Mouse (Mus musculus): Measurements from ENCODE around the gene Fam221b. TPM values are rescaled to one million over a fixed set of nuclear protein-coding genes. Genes with fewer than 3 reads are reported as not detected.

The Fam221b gene
- polyA plus RNA-seq, 1 experiment from 2014 or later: 2.6 TPM

DNA sequence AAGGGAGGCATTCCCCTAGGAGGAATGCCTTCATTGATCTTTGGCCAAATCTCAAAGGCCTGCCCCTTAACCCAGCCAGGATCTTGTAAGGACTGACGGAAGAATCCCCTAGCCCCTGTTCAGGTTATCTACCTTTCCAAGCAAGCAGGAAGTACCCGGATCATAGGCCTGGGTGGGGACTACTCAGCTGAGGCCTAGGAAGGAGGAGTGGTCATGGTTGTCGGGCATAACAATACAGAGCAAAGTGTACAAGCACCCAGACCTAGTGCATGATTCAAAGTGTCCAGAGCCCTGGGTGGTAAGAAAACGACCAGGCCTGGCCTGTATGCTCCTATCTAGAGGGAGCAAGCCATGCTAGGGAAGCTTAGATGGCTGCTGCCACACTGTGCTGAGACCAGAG, 6.7 kb upstream of the Fam221b start:
- Histone ChIP-seq H3K4me1 (ENCODE audit: control insufficient read depth, insufficient read depth, low read length) (no peaks in the 10 kb centered on the region), H3K4me3 (ENCODE audit: low read depth, low read length) (no peak overlapping the region), H3K36me3 (ENCODE audit: control insufficient read depth, insufficient read depth, low read length) (no peaks in the 10 kb centered on the region)

DNA sequence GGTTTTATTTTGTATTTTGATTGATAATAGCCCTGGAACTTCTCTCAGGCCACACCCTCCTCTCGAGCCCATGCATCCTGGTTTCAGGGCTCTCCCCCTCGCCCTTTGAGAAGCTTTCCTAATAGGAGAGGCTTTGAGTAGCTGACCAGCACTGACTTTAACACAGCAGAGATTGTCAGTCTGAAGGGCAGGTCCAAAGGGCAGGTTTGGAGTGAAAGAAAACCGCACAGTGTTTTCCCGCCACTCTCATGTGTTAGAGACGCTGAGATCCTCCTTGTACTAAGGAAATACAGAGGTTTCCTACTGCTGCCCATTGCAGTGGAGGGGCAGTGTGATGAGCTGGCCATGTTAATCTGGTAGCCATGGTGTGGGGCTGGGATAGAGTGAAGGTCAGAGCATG, 6.0 kb upstream of the Fam221b start:
- Histone ChIP-seq H3K27me3 (ENCODE audit: control insufficient read depth, insufficient read depth, low read length) (no peaks in the 10 kb centered on the region), H3K4me1 (ENCODE audit: control insufficient read depth, insufficient read depth, low read length) (0 out of 2 replicates have a peak, but pooled peaks cover under 1% of the 10 kb centered on the region), H3K9ac (ENCODE audit: low read length) (no peak overlapping the region), H3K27ac (replicated peaks; ENCODE audit: low read depth, low read length) (no peak overlapping the region), H3K36me3 (ENCODE audit: control insufficient read depth, insufficient read depth, low read length) (no peaks in the 10 kb centered on the region), H3K9me3 (ENCODE audit: control insufficient read depth, low read length) (no peaks in the 10 kb centered on the region), H3K4me3 (ENCODE audit: low read depth, low read length) (no peak overlapping the region), H3K4me2 (ENCODE audit: low read depth, severe bottlenecking) (no peak overlapping the region)
- 87% methylated on average over 5 of the region's 5 CpGs for WGBS
- no peak for ATAC-seq (ENCODE audit: insufficient number of reproducible peaks, low FRiP score, low TSS enrichment, low read depth)
- no peak for DNase-seq (ENCODE audit: low spot score)

More for the DNA sequence above, 6.7 kb upstream of the Fam221b start:
- no peaks in the 10 kb centered on the region for H3K9me3 ChIP-seq (ENCODE audit: control insufficient read depth, low read length)
- no peak overlapping the region for H3K4me2 ChIP-seq (ENCODE audit: low read depth, severe bottlenecking)
- DNase-seq (ENCODE audit: low spot score) (no peak), ATAC-seq (ENCODE audit: insufficient number of reproducible peaks, low FRiP score, low TSS enrichment, low read depth) (no peak)
- 75% methylated on average over 4 of the region's 4 CpGs for WGBS
- H3K27me3 ChIP-seq (ENCODE audit: control insufficient read depth, insufficient read depth, low read length): no peaks in the 10 kb centered on the region
- H3K27ac ChIP-seq (replicated peaks; ENCODE audit: low read depth, low read length): no peak overlapping the region
- H3K9ac ChIP-seq (ENCODE audit: low read length): no peak overlapping the region

DNA sequence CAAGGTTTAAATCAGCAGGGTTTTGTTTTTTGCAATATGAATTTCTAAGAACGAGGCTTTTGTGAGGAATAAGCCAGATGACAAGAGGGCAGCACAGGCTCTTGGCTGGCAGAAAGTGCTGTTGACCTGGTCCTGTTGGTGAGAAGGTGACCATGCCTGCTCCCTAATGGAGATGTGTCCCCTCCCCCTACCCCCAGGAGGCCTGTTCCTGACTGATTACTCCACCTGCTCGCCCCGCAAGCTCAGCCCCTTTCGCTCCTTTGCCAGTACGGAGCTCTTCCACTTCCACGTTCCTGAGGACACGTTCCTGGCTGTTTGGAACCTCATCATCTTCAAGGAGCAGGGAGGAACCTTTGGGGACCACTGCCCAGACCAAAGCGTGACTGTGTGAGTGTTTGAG, 4.8 kb upstream of the Fam221b start:
- H3K27ac ChIP-seq (replicated peaks; ENCODE audit: low read depth, low read length): no peak overlapping the region
- DNase-seq (ENCODE audit: low spot score) (no peak), ATAC-seq (ENCODE audit: insufficient number of reproducible peaks, low FRiP score, low TSS enrichment, low read depth) (no peak)
- H3K4me1 ChIP-seq (ENCODE audit: control insufficient read depth, insufficient read depth, low read length): 0 out of 2 replicates have a peak, but pooled peaks cover 6% of the 10 kb centered on the region
- H3K9me3 ChIP-seq (ENCODE audit: control insufficient read depth, low read length): no peaks in the 10 kb centered on the region
- no peak overlapping the region for H3K9ac ChIP-seq (ENCODE audit: low read length)
- no peak overlapping the region for H3K4me2 ChIP-seq (ENCODE audit: low read depth, severe bottlenecking)
- H3K4me3 ChIP-seq (ENCODE audit: low read depth, low read length): no peak overlapping the region
- 78% methylated on average over 8 of the region's 8 CpGs for WGBS
- no peaks in the 10 kb centered on the region for H3K27me3 ChIP-seq (ENCODE audit: control insufficient read depth, insufficient read depth, low read length)
- no peaks in the 10 kb centered on the region for H3K36me3 ChIP-seq (ENCODE audit: control insufficient read depth, insufficient read depth, low read length)

DNA sequence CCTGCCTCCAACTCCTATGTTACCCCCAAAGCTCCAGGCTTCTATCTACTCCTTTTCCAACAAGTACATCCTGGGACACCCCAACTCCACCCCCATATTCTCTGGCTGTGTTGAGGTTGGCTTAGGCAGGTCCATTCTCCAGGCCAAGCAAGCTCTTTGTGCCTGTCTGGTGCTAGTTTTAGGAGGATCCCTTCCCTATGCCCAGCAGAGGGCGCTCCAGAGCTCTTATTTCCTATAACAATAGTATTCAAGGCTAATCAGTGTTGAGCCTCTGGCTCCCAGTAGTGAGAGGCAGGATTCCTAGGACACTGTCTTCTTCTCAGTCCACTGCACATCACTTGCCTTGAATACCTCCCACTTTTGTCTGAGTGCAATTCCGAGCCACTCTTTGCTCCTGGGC, 3.1 kb upstream of the Fam221b start:
- no peak overlapping the region for H3K9ac ChIP-seq (ENCODE audit: low read length)
- 0 out of 2 replicates have a peak, but pooled peaks cover 6% of the 10 kb centered on the region for H3K4me1 ChIP-seq (ENCODE audit: control insufficient read depth, insufficient read depth, low read length)
- H3K4me3 ChIP-seq (ENCODE audit: low read depth, low read length): no peak overlapping the region
- peak; percentile 94 for DNase-seq (ENCODE audit: low spot score)
- H3K27ac ChIP-seq (replicated peaks; ENCODE audit: low read depth, low read length): no peak overlapping the region
- H3K27me3 ChIP-seq (ENCODE audit: control insufficient read depth, insufficient read depth, low read length): no peaks in the 10 kb centered on the region
- no peaks in the 10 kb centered on the region for H3K36me3 ChIP-seq (ENCODE audit: control insufficient read depth, insufficient read depth, low read length)
- H3K4me2 ChIP-seq (ENCODE audit: low read depth, severe bottlenecking): no peak overlapping the region
- WGBS: 17% methylated on average over 2 of the region's 2 CpGs
- no peaks in the 10 kb centered on the region for H3K9me3 ChIP-seq (ENCODE audit: control insufficient read depth, low read length)
- no peak for ATAC-seq (ENCODE audit: insufficient number of reproducible peaks, low FRiP score, low TSS enrichment, low read depth)

DNA sequence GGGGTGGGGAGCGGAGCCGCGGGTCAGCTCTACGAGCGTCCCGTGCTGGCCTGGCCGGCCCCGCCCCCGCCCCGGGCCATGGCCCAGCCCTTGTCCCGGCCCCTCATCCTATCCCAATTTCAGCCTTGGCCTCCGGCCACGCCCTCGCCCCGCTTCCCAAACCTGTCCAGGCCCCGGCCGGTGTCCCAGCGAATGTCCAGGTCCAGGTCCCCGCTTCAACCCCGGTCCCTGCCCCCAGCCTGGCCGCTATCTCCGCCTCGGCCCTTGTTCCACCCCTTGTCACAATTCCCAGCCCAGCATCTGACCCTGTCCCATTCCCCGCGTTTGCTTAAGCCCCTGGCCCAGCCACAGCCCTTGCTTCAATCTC, 466 bp upstream of the Fam221b start:
- Histone ChIP-seq H3K4me1 (ENCODE audit: control insufficient read depth, insufficient read depth, low read length) (0 out of 2 replicates have a peak, but pooled peaks cover 6% of the 10 kb centered on the region), H3K4me3 (ENCODE audit: low read depth, low read length) (peak overlapping the region; percentile 78), H3K36me3 (ENCODE audit: control insufficient read depth, insufficient read depth, low read length) (no peaks in the 10 kb centered on the region), H3K27ac (replicated peaks; ENCODE audit: low read depth, low read length) (0 out of 2 replicates have a peak overlapping the region, but pooled peaks have one; percentile 51), H3K9ac (ENCODE audit: low read length) (peak overlapping the region; percentile 79), H3K9me3 (ENCODE audit: control insufficient read depth, low read length) (no peaks in the 10 kb centered on the region), H3K27me3 (ENCODE audit: control insufficient read depth, insufficient read depth, low read length) (peaks cover 7% of the 10 kb centered on the region; the same call in 1 of the 2 replicates), H3K4me2 (ENCODE audit: low read depth, severe bottlenecking) (peak overlapping the region; percentile 84)
- ATAC-seq (ENCODE audit: insufficient number of reproducible peaks, low FRiP score, low TSS enrichment, low read depth) (peak; percentile 84), DNase-seq (ENCODE audit: low spot score) (peak; percentile 79)
- under 1% methylated on average over 24 of the region's 25 CpGs for WGBS

DNA sequence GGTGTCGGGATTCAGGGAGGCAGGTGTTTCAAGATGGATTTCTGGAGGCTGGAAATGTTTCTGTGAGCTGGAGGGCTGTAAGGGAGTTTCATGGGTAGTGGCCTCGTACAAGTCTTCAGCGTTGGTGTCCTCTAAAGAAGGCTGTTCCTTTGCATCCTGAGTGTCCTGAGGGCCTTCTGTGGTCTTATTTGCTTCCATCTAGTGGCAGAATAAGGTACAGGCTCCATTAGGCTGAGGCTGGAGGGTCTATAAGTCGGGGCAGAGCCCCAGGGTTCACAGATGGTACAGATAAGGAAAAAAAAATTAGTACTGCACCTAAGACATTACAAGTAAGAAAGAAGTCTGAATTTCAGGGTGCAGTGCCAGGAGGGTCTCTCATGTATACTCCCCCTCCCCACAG, 2.5 kb downstream of the Fam221b start:
- Histone ChIP-seq H3K9me3 (ENCODE audit: control insufficient read depth, low read length) (no peaks in the 10 kb centered on the region), H3K4me2 (ENCODE audit: low read depth, severe bottlenecking) (no peak overlapping the region), H3K4me3 (ENCODE audit: low read depth, low read length) (no peak overlapping the region), H3K4me1 (ENCODE audit: control insufficient read depth, insufficient read depth, low read length) (0 out of 2 replicates have a peak, but pooled peaks cover 6% of the 10 kb centered on the region), H3K36me3 (ENCODE audit: control insufficient read depth, insufficient read depth, low read length) (no peaks in the 10 kb centered on the region), H3K9ac (ENCODE audit: low read length) (no peak overlapping the region), H3K27ac (replicated peaks; ENCODE audit: low read depth, low read length) (no peak overlapping the region), H3K27me3 (ENCODE audit: control insufficient read depth, insufficient read depth, low read length) (peaks cover 20% of the 10 kb centered on the region)
- WGBS: 23% methylated on average over 4 of the region's 4 CpGs
- DNase-seq (ENCODE audit: low spot score) (no peak), ATAC-seq (ENCODE audit: insufficient number of reproducible peaks, low FRiP score, low TSS enrichment, low read depth) (no peak)

DNA sequence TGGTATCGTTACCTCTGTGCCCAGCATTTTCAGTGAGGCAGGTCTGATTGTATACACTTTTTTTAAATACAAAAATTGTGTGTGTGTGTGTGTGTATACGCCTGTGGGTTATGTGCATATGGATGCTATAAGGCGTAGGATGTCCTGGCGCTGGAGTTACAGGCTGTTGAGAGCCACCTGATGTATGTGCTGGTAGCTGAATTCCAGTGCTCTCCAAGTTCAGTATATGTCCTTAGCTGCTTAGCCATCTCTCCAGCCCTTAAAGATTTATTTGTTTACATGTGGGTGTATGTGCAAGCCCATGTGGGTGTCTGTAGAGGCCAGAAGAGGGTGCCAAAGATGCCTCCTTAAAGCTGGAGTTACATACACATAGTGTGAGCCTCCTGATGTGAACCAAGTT, 11.8 kb downstream of the Fam221b start:
- H3K36me3 ChIP-seq (ENCODE audit: control insufficient read depth, insufficient read depth, low read length): no peaks in the 10 kb centered on the region
- WGBS: 64% methylated on average over 4 of the region's 4 CpGs
- peak overlapping the region; percentile 76; the same call in 1 of the 2 replicates for H3K4me3 ChIP-seq (ENCODE audit: low read depth, low read length)
- peak overlapping the region; percentile 7; the same call in 1 of the 2 replicates for H3K4me2 ChIP-seq (ENCODE audit: low read depth, severe bottlenecking)
- ATAC-seq (ENCODE audit: insufficient number of reproducible peaks, low FRiP score, low TSS enrichment, low read depth) (no peak), DNase-seq (ENCODE audit: low spot score) (no peak)
- H3K27ac ChIP-seq (replicated peaks; ENCODE audit: low read depth, low read length): no peak overlapping the region
- peaks cover 3% of the 10 kb centered on the region; the same call in 1 of the 2 replicates for H3K27me3 ChIP-seq (ENCODE audit: control insufficient read depth, insufficient read depth, low read length)
- H3K4me1 ChIP-seq (ENCODE audit: control insufficient read depth, insufficient read depth, low read length): peaks cover 5% of the 10 kb centered on the region
- H3K9ac ChIP-seq (ENCODE audit: low read length): no peak overlapping the region
- H3K9me3 ChIP-seq (ENCODE audit: control insufficient read depth, low read length): no peaks in the 10 kb centered on the region

DNA sequence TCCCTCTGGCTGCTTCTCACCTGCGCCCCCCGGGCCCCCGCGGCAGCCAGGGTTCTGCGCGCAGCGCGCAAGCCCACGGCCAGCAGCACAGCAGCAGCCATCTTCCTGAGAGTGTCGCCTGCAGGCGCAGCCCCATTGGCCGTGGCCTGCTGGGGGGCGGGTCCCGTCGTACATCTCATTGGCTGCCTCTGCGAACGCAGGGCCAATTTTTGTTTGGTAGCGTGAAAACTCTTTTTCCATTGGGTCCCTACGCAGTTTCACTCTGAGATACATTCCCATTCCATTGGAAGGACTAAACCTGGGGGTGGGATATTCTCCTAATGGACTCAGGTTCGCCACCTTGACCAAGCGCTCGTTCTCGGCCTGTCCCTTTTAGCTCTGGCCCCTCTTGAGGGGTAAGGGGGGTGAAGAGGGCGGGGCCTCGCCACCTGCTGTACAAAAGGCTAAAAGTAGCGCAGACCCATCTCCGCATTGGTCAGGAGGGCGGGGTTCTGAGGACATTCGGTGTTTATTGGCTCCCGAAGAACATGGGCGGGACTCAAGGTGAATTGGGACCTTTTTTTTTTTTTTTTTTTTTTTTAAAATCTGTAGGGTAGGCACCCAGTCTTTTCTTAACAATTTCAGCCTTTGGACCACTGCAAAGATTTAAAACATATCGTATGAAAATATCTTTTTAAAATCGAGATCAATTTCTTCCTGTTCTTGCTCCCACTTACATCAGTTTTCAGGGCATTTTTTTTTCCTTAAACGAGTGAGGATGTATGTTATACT, 12.4 kb downstream of the Fam221b start, which contains the start of gene Hint2:
TSS of gene Hint2 (minus strand) at position 128 of the 771 bp plus-strand sequence.
- DNase-seq (ENCODE audit: low spot score) (peak; percentile 94), ATAC-seq (ENCODE audit: insufficient number of reproducible peaks, low FRiP score, low TSS enrichment, low read depth) (peak; percentile 97)
- H3K27me3 ChIP-seq (ENCODE audit: control insufficient read depth, insufficient read depth, low read length): no peaks in the 10 kb centered on the region
- H3K4me1 ChIP-seq (ENCODE audit: control insufficient read depth, insufficient read depth, low read length): peaks cover 5% of the 10 kb centered on the region
- H3K27ac ChIP-seq (replicated peaks; ENCODE audit: low read depth, low read length): peak within 1 kb of the TSS; percentile 84
- no peaks in the 10 kb centered on the region for H3K36me3 ChIP-seq (ENCODE audit: control insufficient read depth, insufficient read depth, low read length)
- peak within 1 kb of the TSS; percentile 92 for H3K9ac ChIP-seq (ENCODE audit: low read length)
- 1% methylated on average over 34 of the region's 34 CpGs for WGBS
- H3K4me2 ChIP-seq (ENCODE audit: low read depth, severe bottlenecking): peak within 1 kb of the TSS; percentile 79
- peak within 1 kb of the TSS; percentile 76 for H3K4me3 ChIP-seq (ENCODE audit: low read depth, low read length)
- no peaks in the 10 kb centered on the region for H3K9me3 ChIP-seq (ENCODE audit: control insufficient read depth, low read length)
